18 mouse cellular contexts compared by ENCODE assay signal in the genomic region with DNA sequence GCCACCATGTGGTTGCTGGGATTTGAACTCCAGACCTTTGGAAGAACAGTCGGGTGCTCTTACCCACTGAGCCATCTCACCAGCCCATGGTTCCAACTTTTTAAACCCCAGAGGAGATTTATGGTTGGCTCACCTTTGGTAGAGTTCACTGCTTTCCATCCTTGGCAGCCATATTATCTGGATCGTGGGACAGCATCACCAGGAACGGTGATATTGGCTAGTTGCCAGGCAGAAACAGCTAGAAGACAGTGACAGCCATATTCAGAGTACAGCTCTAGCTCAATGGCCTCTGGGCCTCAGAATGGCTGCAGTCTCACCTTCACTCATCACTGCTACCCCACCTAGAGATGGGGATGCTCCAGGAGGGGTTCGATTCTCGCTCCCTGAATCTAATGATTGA.
DNase-seq lines count a peak whose midpoint lies in the region; ATAC-seq and TF ChIP-seq lines count a peak whose summit lies in the region.
"Had no signal": no experiment of that assay in that cellular context is flagged by ENCODE, and none has a peak within 500 bp of the region (broad histone marks: within the 10 kb centered on the region; RNA-seq: fewer than 3 reads in every experiment).

No protein-coding gene starts in this region.

- TF ChIP-seq CTCF in cerebellum, adult 2 months (IDR thresholded peaks at IDR 0.05; ENCODE audit: borderline replicate concordance, insufficient read depth, low read depth, low read length), result no peak
- no peak for TF ChIP-seq CTCF in lung, embryonic 14.5 days (IDR thresholded peaks at IDR 0.05; ENCODE audit: low read depth)
- TF ChIP-seq CTCF in thymus, adult 2 months (IDR thresholded peaks at IDR 0.05; ENCODE audit: borderline replicate concordance, control insufficient read depth, extremely low read depth, insufficient read depth, low read length, poor library complexity), result no peak

- H3K4me3 ChIP-seq in cerebellum, adult 2 months (replicated peaks; ENCODE audit: insufficient read depth, low read depth, low read length), result no peak overlapping the region
- H3K4me3 ChIP-seq in lung, embryonic 14.5 days (ENCODE audit: low read depth, low read length), result no peak overlapping the region
- no peak overlapping the region for H3K4me3 ChIP-seq in thymus, adult 2 months (ENCODE audit: control insufficient read depth, insufficient read depth, low read length)
- H3K4me3 ChIP-seq: embryonic facial prominence, embryonic 10.5 days; embryonic facial prominence, embryonic 12.5 days; forebrain, embryonic 13.5 days; forebrain, embryonic 15.5 days had no signal

- no peaks in the 10 kb centered on the region for H3K9me3 ChIP-seq in lung, embryonic 14.5 days (ENCODE audit: low read depth, low read length)
- H3K9me3 ChIP-seq: embryonic facial prominence, embryonic 10.5 days; embryonic facial prominence, embryonic 12.5 days; forebrain, embryonic 13.5 days; forebrain, embryonic 15.5 days had no signal

- no peaks in the 10 kb centered on the region for H3K4me1 ChIP-seq in cerebellum, adult 2 months (ENCODE audit: control insufficient read depth, insufficient read depth, low read length)
- H3K4me1 ChIP-seq in lung, embryonic 14.5 days (ENCODE audit: insufficient read depth), result no peaks in the 10 kb centered on the region
- peaks cover 37% of the 10 kb centered on the region for H3K4me1 ChIP-seq in thymus, adult 2 months (replicated peaks; ENCODE audit: control insufficient read depth, insufficient read depth, low read length)
- H3K4me1 ChIP-seq: forebrain, embryonic 15.5 days had no signal

- H3K27me3 ChIP-seq in cerebellum, adult 2 months (ENCODE audit: control insufficient read depth, insufficient read depth, low read length), result no peaks in the 10 kb centered on the region; the same call in 1 of the 2 replicates
- H3K27me3 ChIP-seq in lung, embryonic 14.5 days (ENCODE audit: insufficient read depth, low read length), result no peaks in the 10 kb centered on the region
- no peaks in the 10 kb centered on the region for H3K27me3 ChIP-seq in thymus, adult 2 months (ENCODE audit: control insufficient read depth, insufficient read depth, low read length)
- H3K27me3 ChIP-seq: embryonic facial prominence, embryonic 12.5 days; forebrain, embryonic 13.5 days; forebrain, embryonic 15.5 days; Patski had no signal

- H3K4me2 ChIP-seq in lung, embryonic 14.5 days, result no peak overlapping the region
- H3K4me2 ChIP-seq: embryonic facial prominence, embryonic 12.5 days; forebrain, embryonic 13.5 days; forebrain, embryonic 15.5 days had no signal

- DNase-seq in cerebellum, postnatal 10 days, result peak; percentile 33 to 41
- DNase-seq in cerebellum, adult 2 months, result no peak
- DNase-seq in lung, embryonic 14.5 days, result peak; percentile 27
- no peak for DNase-seq in lung, postnatal 25 days (ENCODE audit: low spot score)
- DNase-seq in thymus, adult 2 months, result no peak
- DNase-seq in thymus, postnatal 4 days, result no peak
- no peak for DNase-seq in layer of hippocampus, adult 18-20 months (ENCODE audit: low spot score in 2 of 2)
- DNase-seq: adrenal gland, adult 8-10 months; adrenal gland, postnatal 36 days; cerebellum, adult 11-12 months; cerebellum, adult 8-10 months; cerebellum, adult 9-11 months; forebrain, postnatal 0 days had no signal

- no peak for ATAC-seq in lung, embryonic 14.5 days (ENCODE audit: insufficient read depth)
- ATAC-seq: forebrain, embryonic 13.5 days; forebrain, embryonic 15.5 days; forebrain, postnatal 0 days; Patski had no signal

- TF ChIP-seq POLR2A in cerebellum, adult 2 months (IDR thresholded peaks at IDR 0.05; ENCODE audit: borderline replicate concordance, insufficient read depth, low read length), result no peak
- no peak for TF ChIP-seq POLR2A in thymus, adult 2 months (IDR thresholded peaks at IDR 0.05; ENCODE audit: control insufficient read depth, extremely low read depth, insufficient read depth, low read length, poor library complexity)

- H3K27ac ChIP-seq in cerebellum, adult 2 months (ENCODE audit: insufficient read depth, low read length), result no peak overlapping the region
- no peak overlapping the region for H3K27ac ChIP-seq in lung, embryonic 14.5 days (ENCODE audit: low read depth)
- H3K27ac ChIP-seq in thymus, adult 2 months (ENCODE audit: control insufficient read depth, insufficient read depth, low read length), result peak overlapping the region; percentile 2; the same call in 1 of the 2 replicates
- H3K27ac ChIP-seq: embryonic facial prominence, embryonic 10.5 days; embryonic facial prominence, embryonic 12.5 days; forebrain, embryonic 13.5 days; forebrain, embryonic 15.5 days had no signal

- no peaks in the 10 kb centered on the region for H3K36me3 ChIP-seq in lung, embryonic 14.5 days (ENCODE audit: insufficient read depth)
- no peaks in the 10 kb centered on the region for H3K36me3 ChIP-seq in thymus, adult 2 months (ENCODE audit: control insufficient read depth, insufficient read depth, low read length)
- H3K36me3 ChIP-seq: embryonic facial prominence, embryonic 10.5 days; embryonic facial prominence, embryonic 12.5 days; forebrain, embryonic 15.5 days had no signal

- 59% methylated on average over 5 of the region's 5 CpGs for WGBS in cerebellum, adult 2 months
- 81% methylated on average over 5 of the region's 5 CpGs for WGBS in lung, embryonic 14.5 days
- WGBS in thymus, adult 2 months, result 94% methylated on average over 5 of the region's 5 CpGs

- no peak overlapping the region for H3K9ac ChIP-seq in lung, embryonic 14.5 days
- H3K9ac ChIP-seq: embryonic facial prominence, embryonic 12.5 days; forebrain, embryonic 13.5 days; forebrain, embryonic 15.5 days; forebrain, postnatal 0 days had no signal

Comparison
In these comparisons a context has a peak if more than half of its experiments do, and no peak if none do; other contexts are left out.
1. DNase-seq: peak in cerebellum, postnatal 10 days (2 of 2) and lung, embryonic 14.5 days (single experiment); none in cerebellum, adult 2 months (0 of 2), lung, postnatal 25 days (single experiment), thymus, adult 2 months (single experiment), thymus, postnatal 4 days (single experiment) and layer of hippocampus, adult 18-20 months (0 of 2).